Mouse (Mus musculus) erythroblast, embryonic 14.5 days (primary cell): Measurements from ENCODE around the gene 2310011J03Rik. TPM values are rescaled to one million over a fixed set of nuclear protein-coding genes. Genes with fewer than 3 reads are reported as not detected.

ENCODE experiments used
- H3K27me3 ChIP-seq: 2 replicates; pipeline ENCODE4 v1.6.1; 2012; ENCODE audit warnings: inconsistent platforms; ENCODE audit not compliant: control insufficient read depth
- H3K36me3 ChIP-seq: 2 replicates; pipeline ENCODE4 v1.6.1; 2012; ENCODE audit warnings: mild to moderate bottlenecking, inconsistent platforms; ENCODE audit not compliant: control insufficient read depth
- H3K4me1 ChIP-seq: 2 replicates; pipeline ENCODE4 v1.6.1; 2012; ENCODE audit warnings: inconsistent platforms; ENCODE audit not compliant: control insufficient read depth
- H3K4me3 ChIP-seq: replicated peaks from 2 replicates; pipeline ENCODE3; 2012; ENCODE audit warnings: moderate library complexity, mild to moderate bottlenecking, inconsistent platforms
- H3K9me3 ChIP-seq: 2 replicates; pipeline ENCODE4 v1.6.1; 2012; ENCODE audit warnings: low read length, inconsistent platforms, mixed read lengths; ENCODE audit not compliant: control insufficient read depth
- GATA1 ChIP-seq: IDR thresholded peaks from 2 replicates; pipeline ENCODE4 v1.6.1; 2012; ENCODE audit warnings: low read length, inconsistent platforms, mixed read lengths
- TAL1 ChIP-seq: IDR thresholded peaks from 3 replicates; pipeline ENCODE4 v1.6.1; 2012; ENCODE audit warnings: low read length, inconsistent platforms, mixed read lengths
- polyA plus RNA-seq: library from polyadenylated mRNA; stranded (reverse); fragments of >175 nt; gene quantifications from 2 replicates; pipeline ENCODE4 v1.2.3, GENCODE M21; 2012

2310011J03Rik gene
- polyA plus RNA-seq, 1 experiment: 12.9 TPM

DNA sequence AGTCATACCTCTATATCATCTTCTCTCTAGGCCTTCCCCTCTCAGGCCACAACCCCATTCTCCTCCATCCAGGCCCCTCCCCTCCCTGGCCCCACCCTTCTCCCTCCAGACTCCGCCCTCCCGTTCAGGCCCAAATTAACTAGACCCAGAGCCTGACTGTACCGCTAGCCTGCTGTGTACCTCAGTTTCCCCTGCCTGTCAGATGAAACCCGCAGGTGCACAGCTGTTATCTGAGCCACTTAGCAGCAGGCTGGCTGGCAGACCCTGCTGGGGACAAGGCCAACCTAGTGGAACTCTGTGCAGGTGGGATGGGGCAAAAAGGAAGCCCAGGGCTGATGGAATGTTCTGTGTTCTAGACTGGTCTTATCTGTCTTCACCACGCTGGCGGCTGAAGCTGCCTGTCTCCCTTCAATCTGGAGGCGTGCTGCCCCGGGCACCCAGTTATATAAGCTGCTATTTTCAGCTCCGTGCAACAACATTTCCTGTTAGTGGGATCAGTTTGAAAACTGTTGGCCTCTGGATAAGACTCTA lies 23.9 kb upstream of the 2310011J03Rik start:
- Histone ChIP-seq H3K27me3 (peaks cover 64% of the 10 kb centered on the region), H3K4me3 (peak overlapping the region; percentile 69), H3K4me1 (peaks cover 93% of the 10 kb centered on the region), H3K9me3 (peaks cover 17% of the 10 kb centered on the region), H3K36me3 (no peaks in the 10 kb centered on the region)
- TF ChIP-seq GATA1 (peak; percentile 56), TAL1 (peak; percentile 79)

DNA sequence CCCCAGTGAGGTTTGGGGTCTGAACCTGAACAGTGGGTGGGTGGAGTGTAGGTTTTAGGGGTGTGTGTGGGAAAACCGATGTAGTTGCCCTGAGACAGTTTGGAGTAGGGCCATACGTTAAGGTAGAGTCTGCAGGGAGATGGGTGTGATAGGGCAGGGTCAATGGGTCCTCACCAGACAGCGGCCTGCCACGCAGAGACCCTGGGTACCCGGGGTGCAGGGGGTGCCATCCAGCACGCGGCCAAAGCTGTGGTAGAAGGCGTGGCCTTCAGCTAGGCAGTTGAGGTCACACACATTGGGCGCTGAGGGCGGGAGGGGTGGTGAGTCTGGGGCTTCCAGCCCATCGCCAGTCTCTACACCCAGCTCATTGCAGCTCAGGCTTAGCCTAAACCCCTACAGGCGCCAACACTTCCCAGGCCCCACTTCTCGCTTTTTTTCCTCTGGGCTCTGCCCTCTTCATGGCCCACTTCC lies 23.1 kb upstream of the 2310011J03Rik start:
- H3K27me3 ChIP-seq: peaks cover 57% of the 10 kb centered on the region
- TF ChIP-seq TAL1 (no peak), GATA1 (no peak)
- H3K4me1 ChIP-seq: peaks cover 87% of the 10 kb centered on the region
- no peaks in the 10 kb centered on the region for H3K36me3 ChIP-seq
- H3K9me3 ChIP-seq: peaks cover 17% of the 10 kb centered on the region
- H3K4me3 ChIP-seq: peak overlapping the region; percentile 69

DNA sequence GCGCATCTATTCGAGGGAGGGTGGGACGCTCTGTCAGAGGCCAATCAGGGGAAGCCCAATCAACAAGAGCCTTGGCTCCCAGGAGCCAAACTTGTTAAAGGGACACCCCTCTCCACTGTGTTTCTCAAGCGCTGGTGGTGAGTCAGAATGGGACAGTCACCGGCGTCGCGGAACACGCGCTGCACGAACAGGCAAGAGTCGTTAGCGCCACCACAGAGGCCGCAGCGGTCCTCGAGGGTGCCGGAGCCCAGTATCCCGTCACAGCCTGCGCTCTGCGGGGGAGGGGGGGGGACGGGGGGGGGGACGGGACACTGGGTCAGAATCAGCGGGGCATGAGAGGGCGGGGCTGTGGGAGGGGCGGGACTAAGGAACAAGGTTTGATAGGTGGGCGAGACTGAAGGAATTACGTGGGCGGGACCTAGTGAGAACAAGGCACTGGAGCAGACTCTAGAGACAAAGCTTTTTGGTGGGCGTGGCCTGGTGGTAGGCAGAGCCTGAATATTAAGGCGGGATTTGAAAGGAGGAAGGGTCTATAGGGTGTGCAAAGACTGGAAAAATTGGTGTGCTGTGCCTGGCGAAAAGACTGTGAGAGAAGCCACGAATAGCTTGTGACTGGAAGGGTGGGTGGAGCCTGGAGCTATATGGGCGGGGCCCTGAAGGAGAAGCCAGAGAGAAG lies 22.6 kb upstream of the 2310011J03Rik start:
- H3K4me3 ChIP-seq: peak overlapping the region; percentile 69
- H3K4me1 ChIP-seq: peaks cover 85% of the 10 kb centered on the region
- peaks cover 51% of the 10 kb centered on the region for H3K27me3 ChIP-seq
- H3K9me3 ChIP-seq: peaks cover 17% of the 10 kb centered on the region
- no peak for TF ChIP-seq GATA1
- TF ChIP-seq TAL1: no peak
- H3K36me3 ChIP-seq: peaks cover 3% of the 10 kb centered on the region; the same call in 1 of the 2 replicates

DNA sequence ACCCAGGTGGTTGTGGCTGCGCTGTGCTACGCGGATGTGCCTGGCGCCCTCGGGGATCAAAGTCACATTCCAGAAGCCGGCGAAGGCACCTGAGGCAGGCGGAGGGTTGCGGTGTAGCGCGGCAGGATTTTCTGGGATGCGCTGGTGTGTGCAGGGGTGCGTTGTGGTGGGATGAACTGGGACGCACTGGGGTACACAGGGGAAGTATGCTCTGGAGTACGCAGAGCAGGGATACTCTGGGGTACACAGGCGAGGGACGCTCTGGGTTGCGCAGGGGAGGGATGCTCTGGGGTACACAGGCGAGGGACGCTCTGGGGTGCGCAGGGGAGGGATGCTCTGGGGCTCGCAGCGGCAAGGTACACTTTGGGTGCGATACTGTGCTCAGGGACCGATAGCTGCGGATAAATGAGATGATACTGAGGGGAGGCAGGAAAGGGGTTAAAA lies 22.0 kb upstream of the 2310011J03Rik start:
- peaks cover 17% of the 10 kb centered on the region for H3K9me3 ChIP-seq
- H3K4me3 ChIP-seq: peak overlapping the region; percentile 69
- peaks cover 3% of the 10 kb centered on the region for H3K36me3 ChIP-seq
- H3K27me3 ChIP-seq: peaks cover 46% of the 10 kb centered on the region
- no peak for TF ChIP-seq TAL1
- no peak for TF ChIP-seq GATA1
- peaks cover 79% of the 10 kb centered on the region for H3K4me1 ChIP-seq

DNA sequence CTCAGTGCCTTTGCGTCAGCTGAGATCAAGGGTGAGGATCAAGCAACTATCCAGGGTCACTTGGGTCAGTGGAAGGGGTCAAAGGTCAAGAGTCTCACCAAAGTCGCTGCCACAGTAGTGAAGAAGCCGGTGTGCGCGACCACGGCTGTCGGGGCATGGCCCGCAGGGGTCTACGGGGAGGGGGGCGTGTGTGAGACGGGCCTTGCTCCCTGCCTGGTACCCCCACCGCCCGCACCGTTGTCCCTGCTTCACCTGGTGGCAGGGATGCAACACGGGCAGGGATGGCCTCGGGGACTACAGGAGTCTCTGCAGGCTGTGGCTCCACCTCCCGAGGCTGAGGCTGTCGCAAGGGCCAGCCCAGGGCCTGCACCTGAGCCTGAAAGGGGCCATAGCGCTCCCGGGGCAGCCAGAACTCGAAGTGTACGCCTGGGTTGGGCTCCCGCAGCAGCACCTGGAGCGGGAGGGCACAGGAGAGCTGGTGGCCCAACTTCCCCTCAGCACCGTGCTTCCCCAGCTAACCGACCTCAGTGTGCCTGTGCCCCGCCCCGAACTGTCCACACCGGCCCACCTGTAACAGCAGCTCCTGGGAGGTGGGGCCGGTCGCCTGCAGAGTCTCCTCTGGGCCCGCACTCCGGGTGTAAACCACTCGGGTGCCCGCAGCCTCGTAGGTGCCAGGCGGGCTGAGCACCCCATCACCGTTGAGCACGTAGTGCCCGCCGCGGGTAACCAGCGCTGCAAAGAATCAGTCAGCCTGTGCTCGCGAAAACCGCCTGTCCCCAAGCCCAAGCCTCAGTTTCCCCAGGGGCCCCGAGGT lies 21.4 kb upstream of the 2310011J03Rik start:
- peaks cover 9% of the 10 kb centered on the region for H3K36me3 ChIP-seq
- H3K9me3 ChIP-seq: peaks cover 17% of the 10 kb centered on the region
- no peak for TF ChIP-seq GATA1
- TF ChIP-seq TAL1: no peak
- H3K27me3 ChIP-seq: peaks cover 41% of the 10 kb centered on the region
- H3K4me3 ChIP-seq: peak overlapping the region; percentile 69
- H3K4me1 ChIP-seq: peaks cover 75% of the 10 kb centered on the region

DNA sequence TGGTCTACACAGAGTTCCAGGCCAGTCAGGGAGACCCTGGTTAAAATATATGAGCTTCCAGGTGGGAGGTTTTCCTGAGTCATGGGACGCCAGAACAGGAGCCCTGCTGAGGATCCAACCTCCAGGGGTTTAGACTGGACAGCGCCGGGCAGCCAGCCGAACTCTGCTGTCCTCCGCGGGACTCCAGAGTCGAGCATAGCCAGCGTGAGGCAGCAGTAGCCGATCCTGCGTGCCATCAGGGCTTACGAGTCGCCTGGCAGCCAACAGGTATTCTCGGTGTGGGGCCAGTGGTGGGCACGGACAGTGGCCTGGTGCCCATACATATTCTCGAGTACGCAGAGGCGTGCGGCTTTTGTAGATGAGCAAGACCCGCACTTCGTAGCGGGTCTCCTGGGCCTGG lies 20.7 kb upstream of the 2310011J03Rik start:
- TF ChIP-seq GATA1: no peak
- no peak for TF ChIP-seq TAL1
- Histone ChIP-seq H3K27me3 (peaks cover 39% of the 10 kb centered on the region), H3K4me3 (no peak overlapping the region)

DNA sequence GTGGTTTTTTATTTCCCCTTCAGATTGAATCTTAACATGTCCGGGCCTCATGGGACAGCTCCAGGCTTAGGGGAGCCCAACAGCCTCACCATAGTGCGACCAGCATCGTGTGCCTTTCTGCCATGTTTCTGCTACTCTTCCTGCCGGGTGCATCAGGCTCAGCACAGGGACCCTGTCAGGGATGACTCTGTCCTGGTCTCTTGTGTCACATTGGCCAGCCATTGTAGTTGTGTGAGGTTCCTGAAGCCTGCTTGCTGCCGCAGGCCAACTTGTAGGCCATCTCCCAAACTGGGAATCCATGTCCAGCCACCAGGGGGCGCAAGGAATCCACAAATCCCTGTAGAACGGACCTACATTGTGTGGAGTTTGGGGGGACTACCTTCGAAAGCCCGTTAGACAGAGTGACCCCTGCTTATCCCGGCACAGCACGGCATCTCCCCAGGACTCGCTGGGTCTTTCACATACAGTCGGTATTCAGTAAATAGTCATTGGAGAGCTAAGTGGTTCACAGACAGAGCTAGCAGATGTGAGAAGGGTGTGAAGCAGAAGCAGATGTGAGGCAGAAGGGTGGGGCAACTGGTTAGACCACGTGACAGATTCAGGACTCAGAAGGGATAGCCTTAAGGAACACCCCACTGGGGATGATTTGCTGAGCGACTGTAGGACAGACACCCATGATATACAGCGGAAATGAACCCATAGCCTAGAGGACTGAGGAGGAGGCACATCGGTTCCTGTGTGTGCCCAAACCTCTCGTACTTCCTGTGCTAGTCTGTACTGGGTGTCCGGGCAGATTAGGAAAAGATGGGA lies 19.8 kb upstream of the 2310011J03Rik start:
- Histone ChIP-seq H3K27me3 (peaks cover 35% of the 10 kb centered on the region), H3K4me3 (peak overlapping the region; percentile 40), H3K4me1 (peaks cover 74% of the 10 kb centered on the region), H3K36me3 (peaks cover 25% of the 10 kb centered on the region), H3K9me3 (peaks cover 25% of the 10 kb centered on the region)
- TF ChIP-seq TAL1 (no peak), GATA1 (no peak)

More for the DNA sequence above, 20.7 kb upstream of the 2310011J03Rik start:
- peaks cover 17% of the 10 kb centered on the region for H3K9me3 ChIP-seq
- peaks cover 77% of the 10 kb centered on the region for H3K4me1 ChIP-seq
- peaks cover 16% of the 10 kb centered on the region for H3K36me3 ChIP-seq

DNA sequence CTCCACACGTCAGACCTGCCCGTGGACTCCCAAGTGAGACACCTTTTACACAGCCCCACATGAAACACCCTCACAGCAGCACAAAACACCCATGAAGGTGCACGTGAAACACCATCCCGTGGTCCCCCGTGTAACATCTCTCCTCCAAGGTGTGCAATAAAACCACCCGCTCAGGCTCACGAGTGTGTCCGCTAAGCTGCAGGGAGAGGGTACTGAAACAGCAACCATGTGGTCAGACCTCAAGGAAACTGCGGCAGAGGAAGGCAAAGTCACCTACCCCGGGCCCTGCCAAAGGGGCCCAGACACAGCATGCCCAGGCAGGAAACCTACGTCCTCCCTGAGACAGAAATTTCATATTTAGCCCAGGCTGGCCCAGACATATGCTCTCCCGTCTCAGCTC lies 15.9 kb upstream of the 2310011J03Rik start:
- peaks cover 71% of the 10 kb centered on the region for H3K4me1 ChIP-seq
- H3K9me3 ChIP-seq: peaks cover 27% of the 10 kb centered on the region
- H3K27me3 ChIP-seq: peaks cover 13% of the 10 kb centered on the region
- H3K4me3 ChIP-seq: no peak overlapping the region
- peaks cover 60% of the 10 kb centered on the region for H3K36me3 ChIP-seq
- TF ChIP-seq GATA1: no peak
- TF ChIP-seq TAL1: no peak
